Mouse (Mus musculus) brain, adult 2 months (tissue): ENCODE data around the gene Jam3.
"Not testable (repeated sequence)": the region's sequence is repeated elsewhere in the genome, so short reads cannot be mapped to it uniquely, and the experiment has no call there.

ENCODE experiments used
- DNase-seq: peaks from one replicate; pipeline ENCODE4 v3.0.0; 2011; ENCODE audit warnings: low read depth, low spot score

The Jam3 gene

GRCm38 (mm10) chr9:27170726-27171125 lies 15.5 kb upstream of the Jam3 start:
- DNase-seq = no peak

DNA sequence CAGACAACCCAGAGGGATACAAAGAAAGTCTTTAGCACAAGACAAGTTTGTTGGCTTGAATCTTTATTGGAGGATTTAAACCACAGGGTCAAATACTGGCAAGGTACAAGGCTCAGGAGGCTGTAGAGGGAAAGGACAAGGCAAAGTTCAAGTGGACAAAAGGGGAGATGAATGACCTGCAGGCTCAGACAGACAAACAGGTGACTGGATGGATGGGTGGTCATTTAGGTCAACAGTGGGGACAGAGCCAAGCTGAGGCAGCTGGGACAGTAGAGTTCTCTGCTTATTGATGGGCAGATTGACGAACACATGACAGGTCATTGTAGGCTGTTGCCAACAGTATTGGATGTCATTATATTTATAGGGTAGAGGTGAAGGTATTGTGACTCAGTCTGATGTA lies 11.8 kb upstream of the Jam3 start:
- DNase-seq = no peak

- DNase-seq = no peak
These were observed 10.4 kb upstream of the Jam3 start for GRCm38 (mm10) chr9:27165596-27165995.

DNA sequence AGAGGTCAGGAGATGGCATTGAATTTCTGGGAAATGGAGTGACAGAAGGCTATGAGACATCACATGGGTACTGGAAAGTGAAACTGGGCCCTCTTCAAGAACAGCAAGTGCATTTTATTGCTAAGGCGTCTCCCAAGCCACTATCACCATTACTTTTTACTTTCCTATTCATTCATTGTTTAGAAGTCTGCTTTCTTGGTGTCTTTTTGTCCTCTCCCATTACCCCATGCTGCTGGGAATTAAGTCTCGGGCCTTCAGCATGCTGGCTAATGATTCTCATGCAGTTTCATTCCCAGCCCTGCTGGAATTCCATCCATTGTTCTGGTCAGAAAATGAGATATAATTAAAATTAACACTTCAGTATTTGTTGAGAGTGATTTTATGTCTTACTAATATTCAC lies 9.7 kb upstream of the Jam3 start:
- no peak for DNase-seq

DNA sequence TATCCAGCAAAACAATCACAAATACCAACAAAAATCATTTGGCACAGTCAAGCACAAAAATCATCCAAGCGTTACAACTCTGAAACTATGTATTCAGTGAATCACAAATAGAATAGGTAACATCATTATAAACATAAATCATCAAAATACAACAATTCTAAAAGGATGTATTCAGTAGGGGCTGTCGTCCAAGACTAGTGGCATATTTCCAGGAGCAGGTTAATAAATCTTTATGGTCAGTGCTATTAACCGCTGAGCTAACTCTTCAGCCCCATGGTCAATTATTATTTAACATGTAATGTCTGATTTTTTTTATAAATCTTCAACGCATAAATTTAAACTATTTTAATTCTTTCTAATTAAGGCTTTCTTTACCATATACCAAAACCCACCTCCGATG lies 8.4 kb upstream of the Jam3 start:
- not testable (repeated sequence) for DNase-seq

DNA sequence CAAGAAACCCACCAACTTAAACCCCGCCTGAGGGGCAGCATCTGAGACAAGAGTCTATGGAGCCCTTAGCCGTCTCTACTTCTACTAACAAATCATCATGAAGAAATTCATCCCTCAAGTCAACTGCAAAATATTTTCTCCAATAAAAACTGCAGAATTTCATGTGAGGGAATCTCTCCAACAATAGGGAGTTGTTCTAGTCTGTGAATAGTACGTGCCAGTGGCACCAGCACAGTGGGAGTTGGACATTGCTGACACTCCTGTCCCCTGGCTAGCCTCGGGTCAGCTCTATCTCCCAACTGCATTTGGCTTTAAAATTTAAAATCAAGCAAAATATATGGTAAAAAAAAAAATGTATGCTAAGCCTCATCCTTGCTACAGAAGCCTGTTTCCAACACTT lies 1.4 kb downstream of the Jam3 start:
- peak; percentile 55 for DNase-seq

GRCm38 (mm10) chr9:27149836-27150235 lies 5.4 kb downstream of the Jam3 start:
- DNase-seq = peak; percentile 64

DNA sequence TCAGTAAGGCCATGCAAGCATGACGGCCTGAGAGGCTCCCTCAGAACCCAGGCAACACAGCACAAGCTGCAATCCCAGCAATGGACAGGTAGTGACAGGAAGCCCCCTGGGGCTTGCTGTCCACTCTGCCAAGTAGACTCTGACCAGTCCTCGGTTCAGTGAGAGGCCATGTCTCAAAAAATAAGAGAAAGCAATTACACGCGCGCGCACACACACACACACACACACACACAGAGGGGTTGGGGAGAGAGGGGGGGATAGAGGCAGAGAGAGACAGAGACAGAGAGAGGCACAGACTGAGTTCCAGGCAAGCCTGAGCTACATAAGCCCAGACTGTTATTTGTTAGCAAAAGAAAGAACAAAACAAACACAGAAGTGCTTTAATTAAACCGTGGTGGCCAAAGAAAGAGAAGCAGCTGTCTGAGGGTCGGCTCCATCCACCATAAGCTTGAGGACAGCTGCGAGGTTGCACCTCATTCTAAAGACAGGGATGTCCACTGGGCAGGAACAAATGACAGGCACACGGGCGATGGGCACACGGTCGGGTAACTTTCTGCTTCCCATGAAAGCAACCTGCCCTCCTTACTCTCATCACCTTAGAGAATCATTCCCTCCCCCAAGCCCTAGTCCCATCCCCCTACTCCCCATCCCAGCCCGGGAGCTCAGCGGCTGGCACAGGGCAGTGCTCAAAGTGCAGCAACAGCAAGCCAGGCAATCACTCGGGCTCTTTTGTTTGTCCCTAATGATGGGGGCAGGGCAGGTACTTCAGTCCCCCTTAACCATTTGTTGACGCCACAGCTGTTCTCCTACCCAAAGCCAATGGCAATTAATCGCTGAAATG lies 6.4 kb downstream of the Jam3 start:
- DNase-seq = peak; percentile 71

GRCm38 (mm10) chr9:27147946-27148345 lies 7.3 kb downstream of the Jam3 start:
- DNase-seq = no peak

GRCm38 (mm10) chr9:27146826-27147225 lies 8.4 kb downstream of the Jam3 start:
- peak; percentile 36 for DNase-seq

DNA sequence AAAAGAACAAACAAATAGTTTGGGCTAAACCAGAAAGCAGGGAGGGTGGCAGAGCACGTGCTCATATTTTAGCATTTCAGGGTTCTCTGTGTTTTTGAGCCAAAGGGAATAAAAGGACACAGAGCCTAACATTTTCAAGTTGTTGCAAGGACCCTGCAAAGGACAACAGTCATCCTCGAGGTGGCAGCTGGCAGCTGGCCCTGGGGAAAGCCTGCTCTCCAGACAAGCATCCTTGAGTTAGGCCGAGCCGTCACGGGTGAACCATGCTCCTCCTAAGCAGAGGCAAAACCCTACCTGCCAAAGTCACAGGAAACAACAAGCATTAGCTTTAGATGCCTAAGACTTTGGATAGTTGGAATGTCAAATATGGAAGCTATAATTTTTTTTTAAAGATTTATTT lies 10.2 kb downstream of the Jam3 start:
- no peak for DNase-seq

DNA sequence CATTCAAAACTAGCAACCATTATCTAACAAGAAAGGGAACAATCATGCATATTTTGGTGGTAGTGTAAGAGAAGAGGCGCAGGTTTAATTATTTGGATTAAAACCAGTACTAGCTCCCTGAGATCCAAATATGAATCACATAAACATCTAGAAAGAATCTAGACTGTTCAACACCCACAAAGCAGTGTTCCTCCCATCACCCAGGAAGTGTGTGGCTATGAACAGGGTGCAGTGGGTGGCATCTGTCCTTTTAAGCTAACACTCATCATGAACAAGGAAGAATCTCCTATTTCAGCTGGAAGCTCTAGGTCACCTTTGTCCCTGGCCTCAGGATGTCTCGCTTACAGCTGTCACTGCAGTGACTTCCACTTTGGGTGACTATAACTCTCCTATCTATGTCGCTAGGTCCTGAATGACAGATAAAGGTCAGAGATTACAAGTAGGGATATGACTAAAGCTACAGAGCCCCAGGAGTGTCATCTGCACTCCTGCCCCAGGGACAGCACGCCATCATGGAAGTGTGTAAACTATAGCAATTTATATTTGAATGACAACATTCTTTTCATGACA lies 10.9 kb downstream of the Jam3 start:
- DNase-seq = peak; percentile 57

GRCm38 (mm10) chr9:27140432-27141065 lies 14.7 kb downstream of the Jam3 start:
- peak; percentile 33 for DNase-seq

DNA sequence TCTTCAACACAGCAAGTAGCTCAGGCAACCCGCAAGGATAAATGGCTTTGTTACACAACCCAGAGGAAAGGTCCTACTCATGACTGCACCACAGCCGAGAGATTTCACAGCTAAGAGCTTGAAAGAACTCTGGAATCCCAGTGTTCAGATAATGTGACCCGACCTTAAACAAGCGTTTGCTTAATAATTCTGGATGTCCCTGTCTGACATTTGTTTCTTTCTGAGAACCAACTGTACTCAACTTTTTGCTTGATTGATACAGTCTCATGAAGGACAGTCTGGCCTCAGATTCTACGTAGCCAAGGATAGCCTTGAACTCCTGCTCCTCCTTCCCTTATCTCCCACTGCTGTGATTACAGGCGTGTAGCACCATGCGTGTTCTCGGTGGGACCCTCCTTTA lies 18.6 kb downstream of the Jam3 start:
- peak; percentile 61 for DNase-seq

GRCm38 (mm10) chr9:27135372-27135771 lies 19.8 kb downstream of the Jam3 start:
- DNase-seq = no peak

- DNase-seq = peak; percentile 80
These were observed 20.8 kb downstream of the Jam3 start for GRCm38 (mm10) chr9:27134410-27134809.

GRCm38 (mm10) chr9:27128629-27129028 lies 26.6 kb downstream of the Jam3 start:
- no peak for DNase-seq

DNA sequence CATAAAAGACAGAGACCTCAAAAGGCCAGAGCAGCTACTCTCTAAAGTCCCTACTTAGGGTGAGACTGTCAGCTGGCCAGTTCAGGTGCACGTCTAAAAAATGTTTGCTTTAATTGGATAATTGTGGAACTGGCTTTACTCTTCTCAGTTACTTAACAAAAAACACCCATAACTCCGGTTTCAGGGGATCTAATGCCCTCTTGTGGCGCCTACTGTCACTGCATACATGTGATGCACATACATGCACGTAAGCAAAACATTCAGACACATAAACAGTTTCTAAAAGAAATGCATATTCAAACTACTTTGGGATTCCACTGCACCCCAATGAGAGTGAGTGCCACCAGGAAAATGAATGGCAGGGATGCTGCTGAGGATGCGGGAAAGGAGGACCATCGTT lies 28.7 kb downstream of the Jam3 start:
- DNase-seq = no peak

DNA sequence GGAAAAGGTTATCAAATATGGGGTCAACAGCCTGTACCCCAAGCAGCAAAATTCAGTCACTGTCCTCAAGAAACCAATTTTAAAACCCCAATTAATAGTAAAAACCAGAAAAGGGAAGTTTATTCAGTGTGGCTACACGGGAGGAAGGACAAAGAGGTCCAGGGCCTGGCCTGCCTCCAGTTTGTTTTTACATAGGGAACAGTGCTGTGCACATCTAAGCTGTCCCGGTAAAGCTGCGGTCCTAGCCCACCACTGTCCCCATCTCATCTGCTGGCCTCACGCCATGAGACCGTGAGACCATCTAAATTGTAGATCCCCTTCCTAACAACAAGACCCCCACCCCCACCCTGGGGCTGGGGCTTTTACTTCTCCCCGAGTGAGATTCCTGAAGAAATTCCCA lies 29.8 kb downstream of the Jam3 start:
- no peak for DNase-seq

DNA sequence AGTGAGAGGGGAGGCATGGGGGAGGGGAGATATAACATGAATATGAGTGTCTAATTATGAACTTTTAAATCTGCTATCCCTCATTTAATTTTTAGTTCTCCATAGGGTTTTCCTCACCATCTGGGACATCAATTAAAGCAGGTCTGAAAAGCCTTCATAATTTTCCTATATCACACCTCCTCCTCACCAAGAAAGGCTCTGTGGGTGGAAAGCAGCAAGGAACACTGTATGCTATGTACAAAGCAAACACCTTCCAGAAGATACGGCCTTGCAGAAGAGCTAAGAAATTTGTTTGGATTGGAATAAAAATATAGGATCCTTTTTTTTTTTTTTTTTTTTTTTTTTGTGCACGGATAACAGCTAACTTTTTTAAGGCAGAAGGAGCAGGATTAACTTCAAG lies 31.3 kb downstream of the Jam3 start:
- peak; percentile 86 for DNase-seq

DNA sequence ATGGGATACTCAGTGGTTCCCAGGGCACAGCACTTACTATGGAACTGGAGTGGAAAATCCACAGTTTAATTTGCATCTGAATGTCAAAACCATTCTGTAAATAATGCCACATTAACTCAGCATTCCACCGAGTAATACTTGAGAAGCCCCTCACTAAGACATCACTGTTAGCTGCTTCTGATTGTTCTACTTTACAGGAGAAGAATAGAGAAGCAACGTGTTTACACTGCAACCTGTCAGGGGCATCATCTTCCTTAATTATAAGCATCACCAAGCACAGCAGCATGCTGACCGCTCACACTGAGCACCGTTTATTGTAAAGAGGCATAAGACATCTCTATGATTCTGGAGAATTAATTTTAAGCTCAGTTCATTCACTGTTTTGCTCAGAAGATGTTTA lies 32.3 kb downstream of the Jam3 start:
- no peak for DNase-seq

DNA sequence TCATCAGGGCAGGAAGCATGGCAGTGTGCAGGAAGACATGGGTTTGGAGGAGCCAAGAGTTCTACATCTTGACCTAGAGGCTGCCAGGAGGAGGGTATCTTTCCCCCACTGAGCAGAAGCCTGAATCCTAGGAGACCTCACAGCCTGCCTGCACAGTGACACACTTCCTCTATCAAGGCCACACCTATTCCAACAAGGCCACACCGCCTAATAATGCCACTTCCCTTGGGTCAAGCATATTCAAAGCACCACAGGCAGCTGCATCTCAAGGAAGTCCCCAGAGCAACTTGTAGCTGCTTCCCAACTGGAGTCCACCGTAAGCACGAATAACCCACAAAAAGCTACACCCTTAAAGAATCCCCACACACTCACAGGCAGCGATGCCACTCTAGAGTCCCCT lies 33.1 kb downstream of the Jam3 start:
- no peak for DNase-seq

- DNase-seq = no peak
These were observed 34.0 kb downstream of the Jam3 start for GRCm38 (mm10) chr9:27121254-27121653.
